Mouse (Mus musculus) bone marrow, adult 2 months (tissue): ENCODE data around the gene Evi5. TPM values are rescaled to one million over a fixed set of nuclear protein-coding genes. Genes with fewer than 3 reads are reported as not detected.
A peak's percentile ranks its signal among the peaks of the same experiment; 100 is the strongest.

Experiments used
- H3K27ac ChIP-seq: fragments of 200-500 bp; 2 replicates; pipeline ENCODE4 v1.5.1; 2012; ENCODE audit warnings: low read depth, mild to moderate bottlenecking, control low read depth, inconsistent platforms, low read length; ENCODE audit not compliant: control insufficient read depth, poor library complexity, insufficient read depth
- H3K4me1 ChIP-seq: fragments of 200-500 bp; 2 replicates; pipeline ENCODE4 v1.6.1; 2011; ENCODE audit warnings: low read length; ENCODE audit not compliant: control insufficient read depth, insufficient read depth
- H3K4me3 ChIP-seq: fragments of 200-500 bp; replicated peaks from 2 replicates; pipeline ENCODE3; 2011; ENCODE audit warnings: mild to moderate bottlenecking, low read depth, low read length, control low read depth; ENCODE audit not compliant: control insufficient read depth
- CTCF ChIP-seq: fragments of 200-500 bp; IDR thresholded peaks from 2 replicates; pipeline ENCODE4 v1.5.1; 2011; ENCODE audit warnings: low read length, control low read depth; ENCODE audit not compliant: control insufficient read depth, insufficient read depth
- POLR2A ChIP-seq: fragments of 200-500 bp; IDR thresholded peaks from 2 replicates; pipeline ENCODE4 v1.6.1; 2011; ENCODE audit warnings: low read depth, mild to moderate bottlenecking, control low read depth, low read length, borderline replicate concordance; ENCODE audit not compliant: control insufficient read depth
- WGBS: fragments of 180-500 bp; shearing (Covaris S2); methylation state at CpG from one replicate; pipeline ENCODE4 v1.1.7; 2018; 5-methylcytosine and 5-hydroxymethylcytosine counted together
- polyA plus RNA-seq: library from polyadenylated mRNA; stranded (reverse); fragments of >200 nt; gene quantifications from 2 replicates; pipeline ENCODE4 v1.2.4, GENCODE M21; 2011; ENCODE audit warnings: low replicate concordance; ENCODE audit not compliant: missing spikeins, insufficient read depth, insufficient read length

The Evi5 gene
- polyA plus RNA-seq, 1 experiment: 48.1 TPM

DNA sequence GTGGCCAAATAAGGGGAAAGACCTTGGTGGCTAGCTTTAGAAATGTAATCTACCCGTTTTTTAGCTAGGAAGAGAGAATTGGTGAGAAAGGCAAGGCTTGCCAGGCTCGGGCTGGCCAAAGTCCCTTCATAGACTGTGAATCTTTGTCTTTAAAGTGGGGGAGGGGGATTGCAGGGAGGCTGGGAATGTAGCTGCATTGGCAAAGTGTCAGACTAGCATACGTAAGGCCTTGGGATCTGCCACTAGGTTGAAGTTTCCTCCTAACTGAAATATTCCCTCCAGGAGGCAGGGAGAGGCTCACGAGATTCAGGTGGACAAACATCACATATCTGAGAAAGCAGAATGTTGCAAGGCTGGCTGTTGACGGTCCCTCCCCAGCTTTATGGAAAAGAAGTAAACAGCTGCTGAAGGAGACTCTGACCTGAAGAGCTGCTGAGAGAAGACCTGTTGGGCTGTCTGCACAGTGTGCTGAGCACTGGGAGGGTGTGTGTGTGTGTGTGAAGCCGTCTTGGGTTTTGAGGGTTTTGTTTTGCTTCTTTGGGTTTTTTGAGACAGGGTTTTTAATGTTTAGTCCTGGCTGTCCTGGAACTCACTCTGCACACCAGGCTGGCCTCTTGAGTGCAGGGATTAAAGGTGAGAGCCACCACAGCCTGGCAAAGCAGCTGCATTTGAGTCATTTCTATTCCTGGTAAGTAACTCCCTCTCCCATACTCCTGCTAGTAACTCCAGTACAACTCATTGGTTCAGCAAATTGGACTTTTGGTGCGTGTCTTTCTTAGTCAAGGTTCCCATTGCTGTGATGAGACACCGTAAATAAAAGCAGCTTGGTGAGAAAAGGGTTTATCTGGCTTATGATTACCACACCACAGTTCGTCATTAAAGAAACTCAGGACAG is 15.3 kb upstream of the Evi5 start:
- no peak overlapping the region for H3K4me3 ChIP-seq
- TF ChIP-seq CTCF (no peak), POLR2A (no peak)
- no peaks in the 10 kb centered on the region; the same call in 1 of the 2 replicates for H3K4me1 ChIP-seq
- 57% methylated on average over 9 of the region's 9 CpGs for WGBS
- no peak overlapping the region; the same call in 1 of the 2 replicates for H3K27ac ChIP-seq

DNA sequence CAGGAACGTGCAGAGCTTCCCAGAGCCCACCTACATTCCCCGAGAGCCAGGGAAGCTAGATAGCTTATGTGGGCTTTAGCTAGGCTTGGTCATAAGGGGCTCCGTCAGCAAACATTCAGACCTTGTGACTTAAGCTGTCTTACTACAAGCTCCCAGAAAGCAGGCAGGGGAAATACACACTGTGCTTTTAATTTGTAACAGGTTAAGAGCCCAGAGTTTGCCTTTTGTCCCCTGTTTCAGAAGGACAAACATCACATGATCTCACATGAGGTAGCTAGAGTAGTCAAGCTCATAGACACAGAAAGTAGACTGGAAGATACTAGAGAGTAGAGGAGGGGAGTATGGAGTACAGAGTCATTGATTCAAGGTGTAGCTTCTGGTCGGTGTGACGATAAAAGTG is 5.8 kb upstream of the Evi5 start:
- Histone ChIP-seq H3K4me1 (peaks cover 1% of the 10 kb centered on the region; the same call in 1 of the 2 replicates), H3K27ac (no peak overlapping the region), H3K4me3 (no peak overlapping the region)
- 91% methylated on average over 5 of the region's 5 CpGs for WGBS
- no peak for TF ChIP-seq CTCF

DNA sequence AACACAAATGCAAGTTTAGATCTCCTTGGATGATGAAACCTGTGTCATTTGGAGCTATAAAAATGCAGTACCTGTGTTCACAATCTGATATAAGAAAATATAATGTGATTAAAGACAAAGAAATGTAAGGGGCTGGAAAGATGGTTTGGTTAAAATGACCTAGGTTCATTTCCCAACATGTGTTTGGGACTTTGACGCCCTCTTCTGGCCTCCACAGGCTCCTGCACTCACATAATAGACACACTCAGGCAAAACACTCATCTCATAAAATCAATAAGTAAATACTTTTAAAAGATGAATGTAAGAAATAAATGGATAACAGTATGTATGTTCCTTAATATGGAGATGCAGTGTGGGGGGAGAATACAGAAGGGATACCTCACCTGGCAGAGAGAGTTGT is 2.1 kb upstream of the Evi5 start:
- WGBS: 93% methylated on average over 1 of the region's 1 CpGs
- Histone ChIP-seq H3K4me1 (peaks cover 1% of the 10 kb centered on the region; the same call in 1 of the 2 replicates), H3K4me3 (no peak overlapping the region), H3K27ac (no peak overlapping the region)
- TF ChIP-seq POLR2A: no peak
- no peak for TF ChIP-seq CTCF

DNA sequence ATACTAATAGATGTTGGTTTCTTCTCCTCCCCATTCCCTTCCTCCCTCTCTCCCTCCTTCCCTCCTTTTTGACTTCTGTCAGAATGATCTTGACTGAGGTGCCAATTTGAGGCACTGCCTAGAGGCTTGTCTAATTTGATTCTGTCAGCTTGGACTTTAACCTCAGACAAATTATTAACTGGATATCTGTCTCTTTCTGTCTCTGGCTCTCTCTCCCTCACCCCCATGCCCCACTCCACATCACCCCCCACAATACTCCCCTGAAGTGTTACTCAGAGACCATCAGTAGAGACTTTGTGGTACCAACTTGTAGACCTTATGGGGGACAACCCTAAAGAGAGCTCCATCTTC is 329 bp upstream of the Evi5 start:
- H3K27ac ChIP-seq: no peak overlapping the region
- peaks cover 1% of the 10 kb centered on the region; the same call in 1 of the 2 replicates for H3K4me1 ChIP-seq
- no peak overlapping the region for H3K4me3 ChIP-seq
- TF ChIP-seq POLR2A (no peak), CTCF (no peak)

DNA sequence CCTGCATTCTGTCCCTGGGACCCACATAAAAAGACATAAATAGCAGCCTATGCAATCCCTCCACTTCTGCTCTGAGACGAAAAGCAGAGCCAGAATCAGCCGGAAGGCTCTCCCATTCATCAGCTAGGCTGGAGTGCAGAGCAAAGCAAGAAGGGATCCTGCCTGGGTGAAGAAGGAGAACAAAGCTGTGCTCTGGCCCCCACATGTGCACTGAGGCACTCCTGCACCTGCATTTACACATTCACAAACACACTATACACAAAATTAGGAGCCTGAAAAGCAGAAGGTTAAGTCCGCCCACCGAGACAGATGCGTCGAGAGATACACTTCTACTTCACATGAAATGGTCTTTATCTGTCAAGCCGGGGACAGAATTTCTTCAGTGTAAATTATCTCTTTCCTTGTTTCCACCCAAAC is 1.0 kb downstream of the Evi5 start:
- WGBS: 54% methylated on average over 7 of the region's 7 CpGs
- H3K4me3 ChIP-seq: peak overlapping the region; percentile 71
- peaks cover 1% of the 10 kb centered on the region; the same call in 1 of the 2 replicates for H3K4me1 ChIP-seq
- peak overlapping the region; percentile 87 for H3K27ac ChIP-seq
- no peak for TF ChIP-seq POLR2A
- no peak for TF ChIP-seq CTCF

DNA sequence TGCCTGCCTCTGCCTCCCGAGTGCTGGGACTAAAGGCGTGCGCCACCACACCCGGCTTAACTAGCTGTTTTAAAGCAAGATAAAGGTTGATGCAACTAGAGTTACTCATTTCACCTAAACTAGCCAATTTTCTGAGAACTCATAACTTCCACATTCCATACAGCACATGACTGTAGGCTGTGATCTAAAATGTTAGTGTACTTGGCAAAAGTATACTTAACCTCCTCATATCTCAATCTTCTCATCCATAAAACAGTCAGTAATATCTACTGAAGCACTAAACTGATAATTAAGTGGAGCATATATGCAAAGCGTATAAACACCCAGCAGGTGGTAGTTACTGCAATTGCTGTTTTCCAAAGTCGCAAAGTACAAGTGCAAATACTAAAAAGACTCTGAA is 1.6 kb downstream of the Evi5 start:
- peak overlapping the region; percentile 71 for H3K4me3 ChIP-seq

DNA sequence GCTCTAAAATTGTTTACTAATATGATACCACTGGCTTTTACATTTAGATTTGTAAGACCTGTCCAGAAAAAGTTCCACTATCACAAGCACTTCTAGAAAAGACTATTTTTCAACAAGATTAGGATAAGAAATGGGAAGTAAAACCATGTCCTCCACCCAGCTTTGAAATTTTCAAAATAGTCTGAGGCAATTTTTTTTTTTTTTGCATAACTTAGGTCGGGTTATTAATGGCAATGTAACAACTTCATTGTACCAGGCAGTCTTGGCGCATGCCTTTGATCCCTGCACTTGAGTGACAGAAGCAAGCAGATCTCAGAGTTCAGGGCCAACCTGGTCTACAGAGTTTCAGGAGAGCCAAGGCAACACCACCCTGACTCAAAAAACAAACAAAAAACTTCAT is 5.2 kb downstream of the Evi5 start:
- Histone ChIP-seq H3K4me1 (peaks cover 3% of the 10 kb centered on the region; the same call in 1 of the 2 replicates), H3K4me3 (no peak overlapping the region), H3K27ac (no peak overlapping the region)
- TF ChIP-seq POLR2A (no peak), CTCF (no peak)
- WGBS: 11% methylated on average over 2 of the region's 2 CpGs

More for the DNA sequence above, 1.6 kb downstream of the Evi5 start:
- H3K4me1 ChIP-seq: no peaks in the 10 kb centered on the region; the same call in 1 of the 2 replicates
- 69% methylated on average over 6 of the region's 6 CpGs for WGBS
- H3K27ac ChIP-seq: no peak overlapping the region; the same call in 1 of the 2 replicates
- TF ChIP-seq CTCF: no peak
- TF ChIP-seq POLR2A: no peak

DNA sequence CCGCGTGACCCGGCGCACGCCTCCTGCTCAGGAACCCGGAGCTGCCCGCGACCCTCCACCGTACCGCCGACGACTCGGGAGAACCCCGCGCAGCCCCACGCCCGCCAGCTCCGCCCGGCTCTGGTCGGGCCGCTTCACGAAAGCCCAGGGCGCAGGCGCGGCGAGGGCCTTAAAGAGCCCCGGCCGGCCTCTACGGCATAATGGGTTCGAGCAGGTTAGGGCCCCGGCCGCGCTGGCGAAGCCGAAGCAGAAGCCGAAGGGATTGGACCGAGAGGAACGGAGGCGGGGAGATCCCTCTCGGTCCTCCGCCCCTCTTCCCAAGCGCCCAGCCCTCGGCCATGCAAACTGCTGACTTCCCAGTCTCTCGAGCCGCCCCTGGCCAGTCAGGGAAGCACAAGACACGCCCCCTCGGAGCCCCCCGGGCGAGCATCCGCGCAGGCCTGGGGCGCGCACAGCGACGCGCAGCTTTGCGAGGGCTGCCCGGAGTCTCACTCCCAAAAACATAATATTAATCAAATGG is 5.9 kb downstream of the Evi5 start:
- peak; percentile 64; the same call in 1 of the 2 replicates for TF ChIP-seq POLR2A
- TF ChIP-seq CTCF: no peak
- WGBS: under 1% methylated on average over 58 of the region's 58 CpGs
- Histone ChIP-seq H3K27ac (peak overlapping the region; percentile 98), H3K4me3 (peak overlapping the region; percentile 85), H3K4me1 (peaks cover 3% of the 10 kb centered on the region; the same call in 1 of the 2 replicates)
